Mouse (Mus musculus) hindbrain, postnatal 0 days (tissue): ENCODE data around the gene Ccdc9. TPM values are rescaled to one million over a fixed set of nuclear protein-coding genes. Genes with fewer than 3 reads are reported as not detected.

ENCODE experiments used
- ATAC-seq: fragments of 200-750 bp; cut with Nextera tagmentation; 2 replicates; pipeline ENCODE4 v1.8.0; 2017; ENCODE audit warnings: mild to moderate bottlenecking, moderate TSS enrichment, moderate library complexity
- DNase-seq: peaks from one replicate; pipeline ENCODE4 v3.0.0-alpha.2; 2015; ENCODE audit warnings: low spot score
- H3K27ac ChIP-seq: fragments of 300-500 bp; sonication (generic); 2 replicates; pipeline ENCODE4 v1.5.1; 2014; ENCODE audit warnings: mild to moderate bottlenecking
- H3K27me3 ChIP-seq: fragments of 300-500 bp; sonication (generic); 2 replicates; pipeline ENCODE4 v1.6.1; 2014; ENCODE audit warnings: low read length, mixed read lengths; ENCODE audit not compliant: insufficient read depth
- H3K36me3 ChIP-seq: fragments of 300-500 bp; sonication (generic); 2 replicates; pipeline ENCODE4 v1.6.1; 2014; ENCODE audit warnings: low read length, mixed read lengths; ENCODE audit not compliant: insufficient read depth
- H3K4me1 ChIP-seq: fragments of 300-500 bp; sonication (generic); 2 replicates; pipeline ENCODE4 v1.6.1; 2014; ENCODE audit warnings: antibody characterized with exemption, low read length, mixed read lengths; ENCODE audit not compliant: insufficient read depth
- H3K4me2 ChIP-seq: fragments of 300-500 bp; sonication (generic); 2 replicates; pipeline ENCODE4 v1.6.1; 2014; ENCODE audit warnings: low read depth, mild to moderate bottlenecking, low read length, moderate library complexity, mixed read lengths
- H3K4me3 ChIP-seq: fragments of 300-500 bp; sonication (generic); 2 replicates; pipeline ENCODE4 v1.5.1; 2014; ENCODE audit warnings: low read length
- H3K9ac ChIP-seq: fragments of 300-500 bp; sonication (generic); replicated peaks from 2 replicates; pipeline ENCODE4 v1.6.1; 2014; ENCODE audit warnings: mild to moderate bottlenecking, low read length, moderate library complexity, mixed read lengths
- H3K9me3 ChIP-seq: fragments of 300-500 bp; sonication (generic); 2 replicates; pipeline ENCODE4 v1.6.1; 2016; ENCODE audit warnings: low read length, mixed read lengths
- CTCF ChIP-seq: IDR thresholded peaks from 2 replicates; pipeline ENCODE4 v1.5.1; 2016; ENCODE audit warnings: antibody characterized with exemption, control low read depth, low read depth
- WGBS: fragments of 180-500 bp; shearing (Covaris S2); extraction: QIAGEN DNeasy Blood & Tissue Kit; methylation state at CpG from one replicate; pipeline ENCODE4 v1.1.7; 2014; 5-methylcytosine and 5-hydroxymethylcytosine counted together
- polyA plus RNA-seq: library from polyadenylated mRNA; unstranded; fragments of >200 nt; fragmentation: Nextera tagmentation; extraction: Ambion mirVana; gene quantifications from 2 replicates; pipeline ENCODE4 v1.2.1, GENCODE M21; 2015
- total RNA-seq: library from RNA; depleted of rRNA; stranded (reverse); fragments of >200 nt; gene quantifications from 2 replicates; pipeline ENCODE4 v1.2.3, GENCODE M21; 2014

Gene Ccdc9
- total and polyA plus RNA-seq, 2 experiments from 2014 or later, result 14.8 to 27.9 TPM

- Histone ChIP-seq H3K27ac (peak overlapping the region; percentile 92), H3K9me3 (no peaks in the 10 kb centered on the region), H3K4me1 (peaks cover 13% of the 10 kb centered on the region), H3K36me3 (no peaks in the 10 kb centered on the region), H3K4me2 (peak overlapping the region; percentile 92), H3K27me3 (no peaks in the 10 kb centered on the region), H3K4me3 (peak overlapping the region; percentile 60), H3K9ac (peak overlapping the region; percentile 62)
- WGBS, result 2% methylated on average over 34 of the region's 49 CpGs
- no peak for TF ChIP-seq CTCF
- ATAC-seq (no peak), DNase-seq (peak; percentile 23)
Measured at GRCm38 (mm10) chr7:16312011-16312671, 25.5 kb upstream of the Ccdc9 start.

- Histone ChIP-seq H3K36me3 (no peaks in the 10 kb centered on the region), H3K9me3 (no peaks in the 10 kb centered on the region), H3K27ac (peak overlapping the region; percentile 92), H3K27me3 (no peaks in the 10 kb centered on the region), H3K4me2 (peak overlapping the region; percentile 92), H3K4me1 (peaks cover 13% of the 10 kb centered on the region), H3K9ac (peak overlapping the region; percentile 62), H3K4me3 (peak overlapping the region; percentile 60)
- WGBS, result under 1% methylated on average over 14 of the region's 14 CpGs
- TF ChIP-seq CTCF, result no peak
- peak; percentile 43 for DNase-seq
- ATAC-seq, result no peak; the same call in 1 of the 2 replicates
Measured at GRCm38 (mm10) chr7:16311453-16312004, 24.9 kb upstream of the Ccdc9 start.

DNA sequence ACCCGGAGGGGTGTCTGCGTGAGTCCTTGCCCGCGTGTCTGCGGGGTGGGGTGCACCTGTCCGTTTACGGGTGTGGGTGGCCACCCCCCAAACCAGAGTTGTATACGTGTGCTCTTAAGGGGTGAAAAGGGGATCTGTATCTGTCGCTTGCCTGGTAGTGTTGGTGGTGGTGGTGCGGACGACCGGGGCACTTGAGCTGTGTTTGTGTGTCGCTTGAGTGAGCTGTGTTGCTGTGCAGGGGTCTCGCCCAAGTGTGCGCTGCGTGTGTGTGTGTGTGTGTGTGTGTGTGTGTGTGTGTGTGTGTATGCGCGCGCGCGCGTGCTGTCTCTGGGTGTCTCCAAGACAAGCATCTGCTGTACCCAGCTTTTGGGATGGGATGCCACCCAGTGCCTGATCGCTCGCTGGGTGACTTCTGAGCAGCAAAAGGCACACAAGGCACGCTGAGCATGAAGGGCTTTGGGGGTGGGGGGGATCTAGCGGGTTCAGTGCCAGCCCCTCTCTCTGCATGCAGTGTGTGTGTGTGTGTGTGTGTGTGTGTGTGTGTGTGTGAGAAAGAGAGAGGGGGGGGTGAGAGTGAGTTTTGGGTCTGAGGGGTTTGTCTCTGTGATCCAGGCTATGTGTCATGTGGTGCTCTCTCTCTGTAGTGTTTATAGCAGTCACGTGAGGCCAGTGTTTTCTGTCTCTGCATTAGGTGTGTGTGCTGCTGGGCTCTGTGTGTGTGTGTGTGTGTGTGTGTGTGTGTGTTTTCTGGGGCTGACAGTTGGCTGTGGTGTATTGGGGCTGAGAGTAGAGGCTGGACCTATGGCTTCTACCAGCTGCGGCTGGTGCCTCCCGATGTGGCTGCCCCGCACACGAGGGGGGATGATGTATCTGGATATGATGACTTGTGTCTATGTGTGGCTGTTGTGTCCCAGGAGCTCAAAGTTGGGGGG is 24.2 kb upstream of the Ccdc9 start:
- under 1% methylated on average over 30 of the region's 31 CpGs for WGBS
- DNase-seq, result peak; percentile 67
- peaks cover 13% of the 10 kb centered on the region for H3K4me1 ChIP-seq
- no peaks in the 10 kb centered on the region for H3K36me3 ChIP-seq
- H3K4me2 ChIP-seq, result peak overlapping the region; percentile 92
- ATAC-seq, result peak; percentile 52
- H3K27ac ChIP-seq, result peak overlapping the region; percentile 59
- H3K9me3 ChIP-seq, result no peaks in the 10 kb centered on the region
- H3K4me3 ChIP-seq, result peak overlapping the region; percentile 60
- peak overlapping the region; percentile 57 for H3K9ac ChIP-seq
- no peaks in the 10 kb centered on the region for H3K27me3 ChIP-seq
- TF ChIP-seq CTCF, result no peak

DNA sequence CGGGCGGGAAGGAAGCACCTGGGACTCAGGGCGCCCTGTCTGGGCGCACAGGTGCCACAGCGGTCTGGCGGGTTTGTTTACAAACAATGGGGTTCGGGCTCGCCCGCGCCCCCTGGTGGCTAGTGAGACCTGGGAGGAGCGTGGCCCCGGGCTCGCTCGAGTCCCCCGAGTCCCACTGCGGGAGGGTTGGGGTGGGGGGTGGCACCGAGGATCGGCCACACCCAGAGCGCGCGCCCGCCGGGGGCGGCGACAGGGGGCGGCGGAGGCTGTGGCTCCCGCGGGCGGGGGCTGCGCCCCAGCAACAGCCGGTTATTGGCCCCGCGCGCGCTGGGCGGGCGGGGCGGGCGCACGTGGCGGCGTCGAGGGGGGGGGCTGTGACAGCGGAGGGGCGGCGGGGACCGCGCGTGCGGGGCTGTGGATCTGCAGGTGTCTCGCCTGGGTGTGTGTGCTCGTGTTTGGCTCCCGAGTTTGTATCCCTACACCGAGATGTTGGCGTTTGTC is 23.5 kb upstream of the Ccdc9 start:
- Histone ChIP-seq H3K4me1 (peaks cover 13% of the 10 kb centered on the region), H3K27me3 (no peaks in the 10 kb centered on the region), H3K9me3 (no peaks in the 10 kb centered on the region), H3K36me3 (no peaks in the 10 kb centered on the region), H3K9ac (peak overlapping the region; percentile 57), H3K27ac (peak overlapping the region; percentile 65), H3K4me3 (peak overlapping the region; percentile 60), H3K4me2 (peak overlapping the region; percentile 92)
- ATAC-seq (peak; percentile 6), DNase-seq (peak; percentile 78)
- peak; percentile 73 for TF ChIP-seq CTCF
- WGBS, result under 1% methylated on average over 38 of the region's 56 CpGs

DNA sequence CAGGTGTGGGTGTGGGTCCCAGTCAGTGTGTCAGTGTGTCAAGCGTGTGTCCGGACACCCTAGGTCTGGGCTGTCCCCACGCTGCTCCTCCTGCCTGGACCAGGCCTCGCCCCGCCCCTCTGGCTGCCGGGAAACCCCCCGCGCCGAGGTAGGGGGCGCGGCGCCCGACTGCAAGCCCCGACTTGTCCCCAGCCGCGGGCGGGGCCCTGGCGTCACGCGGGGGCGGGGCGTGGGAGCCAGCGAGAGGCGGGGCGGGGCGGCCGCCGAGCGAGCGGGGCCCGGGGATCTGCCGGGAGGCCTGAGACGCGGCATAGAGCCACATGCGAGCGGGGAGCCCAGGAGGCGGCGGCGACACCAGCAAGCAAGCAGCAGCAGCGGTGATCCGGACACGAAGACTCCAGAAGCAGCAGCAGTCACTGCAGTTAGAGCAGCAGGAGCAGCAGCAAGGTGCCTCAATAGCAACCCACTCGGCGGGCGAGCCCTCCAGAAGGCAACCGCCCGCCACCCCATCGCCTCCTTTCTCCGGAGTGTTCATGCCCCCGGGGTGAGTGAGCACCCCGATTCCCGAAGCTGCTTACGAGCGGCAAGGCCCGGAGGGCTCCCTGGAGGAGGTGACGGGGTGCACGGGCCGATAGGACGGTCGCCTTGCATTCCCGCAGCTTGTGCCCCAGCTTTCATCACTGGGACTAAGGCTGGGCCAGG is 22.9 kb upstream of the Ccdc9 start:
- ATAC-seq (peak; percentile 32), DNase-seq (peak; percentile 87)
- Histone ChIP-seq H3K9me3 (no peaks in the 10 kb centered on the region), H3K27me3 (no peaks in the 10 kb centered on the region), H3K4me1 (peaks cover 13% of the 10 kb centered on the region), H3K4me2 (peak overlapping the region; percentile 92), H3K36me3 (no peaks in the 10 kb centered on the region), H3K27ac (peak overlapping the region; percentile 65), H3K4me3 (peak overlapping the region; percentile 60), H3K9ac (peak overlapping the region; percentile 57)
- TF ChIP-seq CTCF, result no peak
- 2% methylated on average over 59 of the region's 61 CpGs for WGBS
